Mouse (Mus musculus): ENCODE results near the gene Abl2.

- TF ChIP-seq POLR2A (IDR thresholded peaks at IDR 0.05; ENCODE audit: extremely low read depth, insufficient read depth, low read length) (no peak), CTCF (IDR thresholded peaks at IDR 0.05; ENCODE audit: low read depth, low read length) (no peak)
Measured at GRCm38 (mm10) chr1:156614710-156615109, 56.1 kb downstream of the Abl2 start.

Data from liver, adult 2 months (tissue).